Mouse (Mus musculus): ENCODE results near the gene Galnt17. TPM values are rescaled to one million over a fixed set of nuclear protein-coding genes. Genes with fewer than 3 reads are reported as not detected.

Galnt17 gene
- polyA plus RNA-seq (2012; fragmentation: generic; extraction: Trizol): 0.08 TPM

- no peak for TF ChIP-seq USF1 (IDR thresholded peaks at IDR 0.05; ENCODE audit: low read depth)
- no peak for TF ChIP-seq TCF3 (IDR thresholded peaks at IDR 0.05; ENCODE audit: insufficient read length, low read depth)
- no peak for TF ChIP-seq TCF12 (IDR thresholded peaks at IDR 0.05; ENCODE audit: insufficient read depth, poor library complexity, severe bottlenecking)
- no peak for TF ChIP-seq CEBPB (IDR thresholded peaks at IDR 0.05; ENCODE audit: insufficient read depth, poor library complexity, severe bottlenecking)
- TF ChIP-seq SRF (IDR thresholded peaks at IDR 0.05; ENCODE audit: control insufficient read depth, insufficient read length, low read depth): no peak
- TF ChIP-seq E2F4 (IDR thresholded peaks at IDR 0.05; ENCODE audit: insufficient read depth): no peak
- no peak for TF ChIP-seq MAX (IDR thresholded peaks at IDR 0.05; ENCODE audit: low read depth)
- TF ChIP-seq MYOG (IDR thresholded peaks at IDR 0.05; ENCODE audit: control insufficient read depth in 1 of 3, insufficient read depth in 1 of 3, insufficient read length in 2 of 3, low read depth in 2 of 3): no peak
- no peak for TF ChIP-seq MYOD1 (IDR thresholded peaks at IDR 0.05; ENCODE audit: control insufficient read depth in 1 of 3, insufficient read length in 2 of 3, low read depth in 2 of 3)
- no peak for TF ChIP-seq POLR2A (IDR thresholded peaks at IDR 0.05; ENCODE audit: insufficient read length, low read depth)
- TF ChIP-seq POLR2AphosphoS2 (IDR thresholded peaks at IDR 0.05; ENCODE audit: insufficient read length, low read depth): no peak
- TF ChIP-seq REST (IDR thresholded peaks at IDR 0.05; ENCODE audit: insufficient read depth, insufficient read length): no peak
- Histone ChIP-seq H3K79me2 (ENCODE audit: control insufficient read depth, insufficient read depth) (no peaks in the 10 kb centered on the region), H3K4me3 (no peak within 1 kb of the TSS), H3K4me2 (ENCODE audit: low read depth) (no peak within 1 kb of the TSS), H3K27me3 (ENCODE audit: control insufficient read depth, insufficient read depth, insufficient read length) (no peaks in the 10 kb centered on the region), H3ac (ENCODE audit: control insufficient read depth, insufficient read length) (no peak within 1 kb of the TSS), H3K36me3 (ENCODE audit: control insufficient read depth, insufficient read depth) (no peaks in the 10 kb centered on the region)
Measured at GRCm38 (mm10) chr5:131308397-131308796, at the start of gene Galnt17. Gene Galnt17, minus strand, starts transcription at chr5:131308497.

GRCm38 (mm10) chr5:131334536-131334935 is 26.2 kb upstream of the Galnt17 start:
- no peaks in the 10 kb centered on the region for H3K79me2 ChIP-seq (ENCODE audit: control insufficient read depth, insufficient read depth)
- H3K36me3 ChIP-seq (ENCODE audit: control insufficient read depth, insufficient read depth): no peaks in the 10 kb centered on the region
- TF ChIP-seq MYOG (IDR thresholded peaks at IDR 0.05; ENCODE audit: control insufficient read depth in 1 of 3, insufficient read depth in 1 of 3, insufficient read length in 2 of 3, low read depth in 2 of 3): no peak
- TF ChIP-seq POLR2AphosphoS2 (IDR thresholded peaks at IDR 0.05; ENCODE audit: insufficient read length, low read depth): no peak
- TF ChIP-seq CEBPB (IDR thresholded peaks at IDR 0.05; ENCODE audit: insufficient read depth, poor library complexity, severe bottlenecking): no peak
- no peak for TF ChIP-seq E2F4 (IDR thresholded peaks at IDR 0.05; ENCODE audit: insufficient read depth)
- TF ChIP-seq TCF3 (IDR thresholded peaks at IDR 0.05; ENCODE audit: insufficient read length, low read depth): no peak
- no peak overlapping the region for H3ac ChIP-seq (ENCODE audit: control insufficient read depth, insufficient read length)
- H3K27me3 ChIP-seq (ENCODE audit: control insufficient read depth, insufficient read depth, insufficient read length): no peaks in the 10 kb centered on the region
- no peak overlapping the region for H3K4me2 ChIP-seq (ENCODE audit: low read depth)
- H3K4me3 ChIP-seq: no peak overlapping the region

DNA sequence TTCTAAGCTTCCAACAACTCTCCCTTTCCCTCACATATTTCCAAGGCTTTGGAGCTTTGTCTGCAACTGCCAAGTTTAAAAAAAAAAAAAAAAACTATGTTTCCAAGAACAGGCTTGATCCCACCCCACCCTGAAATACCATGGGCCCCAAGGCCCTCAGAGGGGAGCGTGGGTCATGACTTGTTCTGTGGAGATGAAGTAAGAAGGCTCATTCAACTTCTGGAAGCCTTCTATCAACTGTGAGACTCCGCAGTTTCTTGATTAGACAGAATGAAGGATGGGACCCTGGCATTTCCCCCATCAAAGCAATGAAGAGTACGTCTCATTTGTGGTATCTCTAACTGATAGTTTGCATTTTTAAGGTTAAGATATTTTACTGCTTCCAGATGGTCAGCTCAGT is 13.0 kb upstream of the Galnt17 start:
- H3K79me2 ChIP-seq (ENCODE audit: control insufficient read depth, insufficient read depth): no peaks in the 10 kb centered on the region
- H3ac ChIP-seq (ENCODE audit: control insufficient read depth, insufficient read length): no peak overlapping the region
- TF ChIP-seq USF1 (IDR thresholded peaks at IDR 0.05; ENCODE audit: low read depth): no peak
- no peak for TF ChIP-seq SRF (IDR thresholded peaks at IDR 0.05; ENCODE audit: control insufficient read depth, insufficient read length, low read depth)
- TF ChIP-seq E2F4 (IDR thresholded peaks at IDR 0.05; ENCODE audit: insufficient read depth): no peak
- TF ChIP-seq TCF3 (IDR thresholded peaks at IDR 0.05; ENCODE audit: insufficient read length, low read depth): no peak
- no peak for TF ChIP-seq MAX (IDR thresholded peaks at IDR 0.05; ENCODE audit: low read depth)
- TF ChIP-seq TCF12 (IDR thresholded peaks at IDR 0.05; ENCODE audit: insufficient read depth, poor library complexity, severe bottlenecking): no peak
- no peak for TF ChIP-seq REST (IDR thresholded peaks at IDR 0.05; ENCODE audit: insufficient read depth, insufficient read length)
- TF ChIP-seq MYOD1 (IDR thresholded peaks at IDR 0.05; ENCODE audit: control insufficient read depth in 1 of 3, insufficient read length in 2 of 3, low read depth in 2 of 3): no peak
- TF ChIP-seq MYOG (IDR thresholded peaks at IDR 0.05; ENCODE audit: control insufficient read depth in 1 of 3, insufficient read depth in 1 of 3, insufficient read length in 2 of 3, low read depth in 2 of 3): no peak
- no peak for TF ChIP-seq CEBPB (IDR thresholded peaks at IDR 0.05; ENCODE audit: insufficient read depth, poor library complexity, severe bottlenecking)
- TF ChIP-seq POLR2AphosphoS2 (IDR thresholded peaks at IDR 0.05; ENCODE audit: insufficient read length, low read depth): no peak
- TF ChIP-seq POLR2A (IDR thresholded peaks at IDR 0.05; ENCODE audit: insufficient read length, low read depth): no peak
- no peaks in the 10 kb centered on the region for H3K36me3 ChIP-seq (ENCODE audit: control insufficient read depth, insufficient read depth)
- H3K27me3 ChIP-seq (ENCODE audit: control insufficient read depth, insufficient read depth, insufficient read length): no peaks in the 10 kb centered on the region
- H3K4me2 ChIP-seq (ENCODE audit: low read depth): no peak overlapping the region
- H3K4me3 ChIP-seq: no peak overlapping the region

DNA sequence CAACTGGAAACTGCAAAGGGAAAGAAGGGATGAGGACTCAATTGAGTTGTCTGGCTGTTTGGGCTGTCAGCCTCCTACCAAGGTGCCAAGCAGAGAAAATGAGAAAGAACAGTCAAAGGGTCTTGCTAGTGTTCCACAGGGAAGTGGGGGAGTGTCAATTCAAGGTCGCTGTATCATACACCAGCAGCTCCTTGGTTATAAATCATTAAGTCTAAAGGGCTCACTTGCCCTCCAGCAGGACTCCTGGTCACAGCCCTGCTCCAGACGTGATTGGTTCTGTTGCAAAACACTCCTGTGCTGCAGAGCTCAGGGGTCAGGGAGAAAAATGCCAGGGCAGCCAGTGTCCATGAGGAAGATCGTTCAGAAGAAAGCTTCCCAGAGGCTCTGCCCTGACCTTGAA is 11.3 kb upstream of the Galnt17 start:
- Histone ChIP-seq H3ac (ENCODE audit: control insufficient read depth, insufficient read length) (no peak overlapping the region), H3K36me3 (ENCODE audit: control insufficient read depth, insufficient read depth) (no peaks in the 10 kb centered on the region), H3K4me2 (ENCODE audit: low read depth) (no peak overlapping the region), H3K79me2 (ENCODE audit: control insufficient read depth, insufficient read depth) (no peaks in the 10 kb centered on the region), H3K4me3 (no peak overlapping the region), H3K27me3 (ENCODE audit: control insufficient read depth, insufficient read depth, insufficient read length) (no peaks in the 10 kb centered on the region)
- TF ChIP-seq REST (IDR thresholded peaks at IDR 0.05; ENCODE audit: insufficient read depth, insufficient read length) (no peak), USF1 (IDR thresholded peaks at IDR 0.05; ENCODE audit: low read depth) (no peak), MYOG (IDR thresholded peaks at IDR 0.05; ENCODE audit: control insufficient read depth in 1 of 3, insufficient read depth in 1 of 3, insufficient read length in 2 of 3, low read depth in 2 of 3) (no peak), POLR2A (IDR thresholded peaks at IDR 0.05; ENCODE audit: insufficient read length, low read depth) (no peak), SRF (IDR thresholded peaks at IDR 0.05; ENCODE audit: control insufficient read depth, insufficient read length, low read depth) (no peak), CEBPB (IDR thresholded peaks at IDR 0.05; ENCODE audit: insufficient read depth, poor library complexity, severe bottlenecking) (no peak), TCF3 (IDR thresholded peaks at IDR 0.05; ENCODE audit: insufficient read length, low read depth) (no peak), MYOD1 (IDR thresholded peaks at IDR 0.05; ENCODE audit: control insufficient read depth in 1 of 3, insufficient read length in 2 of 3, low read depth in 2 of 3) (no peak), POLR2AphosphoS2 (IDR thresholded peaks at IDR 0.05; ENCODE audit: insufficient read length, low read depth) (no peak), MAX (IDR thresholded peaks at IDR 0.05; ENCODE audit: low read depth) (no peak), TCF12 (IDR thresholded peaks at IDR 0.05; ENCODE audit: insufficient read depth, poor library complexity, severe bottlenecking) (no peak), E2F4 (IDR thresholded peaks at IDR 0.05; ENCODE audit: insufficient read depth) (no peak)

DNA sequence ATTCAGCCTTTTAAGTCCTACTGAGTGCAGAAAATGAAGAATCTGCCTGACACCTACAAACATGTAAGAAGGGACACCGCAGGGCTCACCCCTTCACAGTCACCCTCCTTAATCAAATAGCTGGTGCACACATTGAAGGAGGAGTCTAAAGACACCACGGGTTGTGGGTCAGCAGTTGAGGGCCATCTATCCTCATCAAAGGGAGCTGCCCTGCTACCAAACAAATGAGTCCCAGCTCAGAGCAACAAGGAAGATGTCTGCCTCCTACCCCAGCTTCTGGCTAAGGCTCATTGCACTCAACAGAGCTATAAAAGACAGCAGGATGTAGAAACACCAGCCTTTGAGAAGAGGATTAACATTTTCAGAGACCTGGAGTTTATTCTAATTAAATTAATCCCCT is 10.8 kb upstream of the Galnt17 start:
- no peaks in the 10 kb centered on the region for H3K27me3 ChIP-seq (ENCODE audit: control insufficient read depth, insufficient read depth, insufficient read length)
- H3ac ChIP-seq (ENCODE audit: control insufficient read depth, insufficient read length): no peak overlapping the region
- H3K4me3 ChIP-seq: no peak overlapping the region
- TF ChIP-seq USF1 (IDR thresholded peaks at IDR 0.05; ENCODE audit: low read depth): no peak
- no peak for TF ChIP-seq MAX (IDR thresholded peaks at IDR 0.05; ENCODE audit: low read depth)
- TF ChIP-seq MYOG (IDR thresholded peaks at IDR 0.05; ENCODE audit: control insufficient read depth in 1 of 3, insufficient read depth in 1 of 3, insufficient read length in 2 of 3, low read depth in 2 of 3): no peak
- no peak for TF ChIP-seq TCF3 (IDR thresholded peaks at IDR 0.05; ENCODE audit: insufficient read length, low read depth)
- no peak for TF ChIP-seq POLR2A (IDR thresholded peaks at IDR 0.05; ENCODE audit: insufficient read length, low read depth)
- H3K36me3 ChIP-seq (ENCODE audit: control insufficient read depth, insufficient read depth): no peaks in the 10 kb centered on the region
- H3K79me2 ChIP-seq (ENCODE audit: control insufficient read depth, insufficient read depth): no peaks in the 10 kb centered on the region
- no peak overlapping the region for H3K4me2 ChIP-seq (ENCODE audit: low read depth)

All from myocyte (in vitro differentiated cells).